Mouse (Mus musculus): ENCODE results near the gene Hip1.

GRCm38 (mm10) chr5:135587764-135588163 lies 42.8 kb upstream of the Hip1 start:
- TF ChIP-seq CTCF (IDR thresholded peaks at IDR 0.05; ENCODE audit: extremely low read depth, insufficient read length, insufficient replicate concordance, low read depth, low read length): no peak
- no peak for TF ChIP-seq POLR2A (IDR thresholded peaks at IDR 0.05; ENCODE audit: low read depth, low read length)
